Mouse (Mus musculus): ENCODE measurements around the gene Mrpl53.

The Mrpl53 gene

DNA sequence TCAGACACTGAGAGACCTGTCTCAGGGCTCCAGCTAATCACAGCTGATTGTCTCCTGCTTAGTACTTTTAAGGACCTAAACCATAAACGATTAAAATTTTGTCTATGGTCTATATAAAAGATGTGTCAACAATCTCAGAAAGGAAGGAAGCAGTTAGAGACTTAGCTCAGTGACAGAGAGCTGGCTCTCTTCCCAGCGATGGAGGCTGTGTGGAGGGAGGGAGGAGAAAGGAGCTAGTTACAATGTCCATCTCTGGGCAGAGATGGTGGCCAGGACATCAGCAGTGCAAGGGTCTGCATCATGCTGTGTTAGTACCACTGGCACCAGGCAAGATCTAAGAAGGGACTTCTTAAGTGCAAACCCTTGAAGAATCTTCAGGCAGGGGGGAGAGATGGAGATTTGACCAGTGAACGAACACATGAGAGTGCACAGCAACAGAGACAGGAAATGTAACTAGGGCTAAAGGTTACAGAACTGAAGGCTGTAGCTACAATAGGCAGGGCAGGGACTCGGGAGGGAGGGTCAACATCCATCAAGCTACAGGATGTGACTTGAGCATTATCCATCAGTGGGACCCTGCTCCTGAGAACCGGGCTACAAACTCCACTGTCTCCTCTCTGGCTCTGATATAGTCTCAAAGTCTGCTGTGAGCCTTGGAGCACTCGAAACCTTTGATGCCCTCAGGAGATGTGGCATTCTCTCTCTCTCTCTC is 16.3 kb upstream of the Mrpl53 start:
- no peak for DNase-seq (ENCODE audit: low read depth, low spot score)

DNA sequence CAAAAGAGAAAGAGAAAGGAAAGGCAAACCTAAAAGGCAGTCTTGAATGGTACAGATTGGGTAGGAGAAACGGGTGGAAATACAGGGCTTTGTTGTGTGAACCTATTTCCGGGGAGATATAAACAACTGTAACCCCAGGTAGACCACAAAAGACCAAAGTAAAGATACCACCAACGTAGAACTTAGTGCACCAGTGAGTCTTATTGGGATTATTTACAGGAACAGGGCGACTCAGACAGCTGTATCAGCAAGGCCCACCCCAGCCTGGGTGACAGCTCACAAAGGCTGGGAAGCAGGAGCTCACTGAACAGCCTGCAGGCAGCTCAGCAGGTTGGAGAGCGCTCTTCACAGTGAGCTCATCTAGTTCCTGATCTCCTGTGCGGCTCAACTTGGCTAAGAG is 12.9 kb upstream of the Mrpl53 start:
- no peak for DNase-seq (ENCODE audit: low read depth, low spot score)

DNA sequence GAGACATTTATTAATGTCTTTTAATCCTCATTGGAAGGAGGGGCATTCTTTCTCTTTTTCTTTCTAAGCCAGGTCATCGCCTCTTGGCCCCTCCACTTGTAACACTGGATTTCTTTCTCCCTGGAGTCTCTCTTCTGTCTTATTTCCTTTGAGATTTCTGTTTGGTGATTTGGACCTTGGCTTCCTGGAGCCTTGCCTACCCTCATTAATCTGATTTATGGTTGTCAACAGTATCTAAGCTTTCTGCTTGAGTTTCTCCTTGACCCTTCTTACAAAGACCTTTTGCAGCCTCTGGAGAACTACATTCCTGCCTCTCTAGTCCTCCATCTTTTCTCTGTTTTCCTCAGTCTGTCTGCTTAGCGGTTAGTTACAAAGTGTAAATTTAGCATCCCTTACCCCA is 10.4 kb upstream of the Mrpl53 start:
- DNase-seq (ENCODE audit: low read depth, low spot score) = no peak

DNA sequence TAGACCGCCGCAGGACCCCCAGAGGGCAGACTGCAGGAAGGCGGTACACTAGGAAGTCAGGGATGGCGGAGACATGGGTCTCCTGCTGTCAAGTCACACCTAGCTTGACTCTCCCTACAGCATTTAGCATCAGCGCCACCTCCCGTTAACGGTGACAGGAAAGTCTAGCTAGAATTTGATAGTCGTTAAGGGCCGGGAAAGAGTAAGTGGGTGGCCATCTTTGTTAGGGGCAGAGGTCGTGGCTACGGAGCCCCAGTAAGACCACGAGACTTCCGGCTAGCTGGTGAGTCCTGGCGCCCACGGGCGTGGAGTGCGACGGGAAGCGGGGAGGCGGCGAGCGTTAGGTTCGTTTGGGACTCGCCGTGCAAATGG is 7.5 kb upstream of the Mrpl53 start, which contains the start of the genes Ccdc142 and Gm42688:
Gene Ccdc142 (plus strand): TSS at position 286 of the 372 bp plus-strand sequence.
Gene Gm42688 (plus strand): TSS at position 302 of the 372 bp plus-strand sequence.
- peak; percentile 92 for DNase-seq (ENCODE audit: low read depth, low spot score)

DNA sequence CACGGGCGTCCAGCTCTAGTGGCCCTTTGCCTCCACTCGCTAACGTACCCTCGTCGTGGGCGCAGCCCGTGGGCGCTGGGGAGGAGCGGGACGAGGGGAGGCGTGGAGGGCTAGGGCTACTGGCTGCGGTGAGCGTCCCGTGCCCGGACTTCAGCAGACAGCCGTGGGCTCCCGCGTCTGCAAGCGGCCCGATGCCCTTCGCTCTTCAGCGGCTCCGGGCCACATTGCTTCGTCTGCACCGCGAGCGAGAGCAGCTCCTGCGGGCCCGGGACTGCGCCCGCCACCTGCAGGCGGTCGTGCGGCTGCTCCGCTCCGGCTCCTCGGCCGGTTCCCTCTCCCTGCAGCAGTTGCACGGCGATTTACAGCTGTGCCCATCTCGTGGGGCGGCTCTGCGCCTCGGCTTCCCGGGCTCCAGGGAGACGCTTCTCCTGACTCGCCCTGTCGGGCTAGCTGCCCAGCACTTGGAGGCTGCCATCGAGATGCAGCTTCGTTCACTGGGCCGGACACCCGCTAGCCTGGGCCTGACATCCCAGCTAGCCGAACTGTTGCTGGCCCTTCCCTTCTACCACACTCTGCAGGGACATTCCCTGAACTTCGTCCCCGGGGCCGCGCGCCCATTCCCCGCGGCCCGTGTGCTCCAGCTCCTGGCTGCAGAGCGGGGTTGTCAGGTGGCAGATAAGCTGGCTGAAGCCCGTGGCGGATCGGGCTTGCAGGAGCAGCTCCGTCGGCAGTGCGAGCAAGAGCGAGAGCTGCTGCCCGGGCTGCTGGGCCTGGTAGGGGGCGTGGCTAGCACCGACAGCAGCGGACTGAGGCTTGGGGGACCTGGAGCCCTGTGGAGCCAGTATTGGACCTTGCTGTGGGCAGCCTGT is 6.9 kb upstream of the Mrpl53 start:
- DNase-seq (ENCODE audit: low read depth, low spot score) = no peak

DNA sequence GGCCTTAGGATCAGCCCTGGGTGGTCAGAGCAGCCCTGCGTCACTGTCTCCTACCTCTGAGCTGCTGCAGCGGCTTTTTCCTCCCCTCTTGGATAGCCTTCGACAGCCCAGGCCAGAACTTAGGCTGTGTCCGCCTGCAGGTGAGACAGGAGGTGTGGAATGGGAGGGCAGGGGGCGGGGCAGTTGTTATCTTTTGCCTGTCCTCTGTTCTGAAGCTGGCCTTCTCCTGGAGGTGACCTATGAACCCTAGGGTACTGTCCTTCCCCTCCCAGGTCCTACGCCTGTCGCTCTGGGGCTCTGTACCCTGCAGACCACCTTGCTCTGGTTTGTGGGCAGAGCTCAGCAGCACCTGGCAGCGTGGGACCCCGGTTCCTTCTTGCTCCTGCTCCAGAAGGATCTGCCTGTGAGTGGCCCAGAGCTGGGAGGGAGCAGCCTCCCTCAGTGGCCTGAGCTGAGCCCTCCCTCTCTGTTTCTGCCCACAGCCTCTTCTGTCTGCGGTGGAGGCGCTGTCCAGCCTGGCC is 5.7 kb upstream of the Mrpl53 start:
- no peak for DNase-seq (ENCODE audit: low read depth, low spot score)

DNA sequence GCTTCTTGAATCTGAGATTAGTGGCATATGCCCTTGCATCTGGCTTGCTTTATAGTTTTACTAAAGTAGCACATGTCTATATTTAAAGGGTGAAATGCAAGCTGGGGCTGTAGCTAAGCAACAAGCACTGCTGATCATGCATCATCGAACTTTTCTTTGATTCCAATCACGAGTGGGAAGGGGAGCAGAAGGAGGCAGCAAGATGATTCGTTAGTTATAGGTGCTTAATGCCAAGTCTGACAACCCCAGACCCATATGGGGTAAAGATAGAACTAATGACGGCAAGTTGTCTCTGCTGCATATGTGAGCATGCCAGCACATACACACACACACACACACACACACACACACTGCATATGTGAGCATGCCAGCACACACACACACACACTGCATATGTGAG is 4.7 kb upstream of the Mrpl53 start:
- DNase-seq (ENCODE audit: low read depth, low spot score) = no peak

DNA sequence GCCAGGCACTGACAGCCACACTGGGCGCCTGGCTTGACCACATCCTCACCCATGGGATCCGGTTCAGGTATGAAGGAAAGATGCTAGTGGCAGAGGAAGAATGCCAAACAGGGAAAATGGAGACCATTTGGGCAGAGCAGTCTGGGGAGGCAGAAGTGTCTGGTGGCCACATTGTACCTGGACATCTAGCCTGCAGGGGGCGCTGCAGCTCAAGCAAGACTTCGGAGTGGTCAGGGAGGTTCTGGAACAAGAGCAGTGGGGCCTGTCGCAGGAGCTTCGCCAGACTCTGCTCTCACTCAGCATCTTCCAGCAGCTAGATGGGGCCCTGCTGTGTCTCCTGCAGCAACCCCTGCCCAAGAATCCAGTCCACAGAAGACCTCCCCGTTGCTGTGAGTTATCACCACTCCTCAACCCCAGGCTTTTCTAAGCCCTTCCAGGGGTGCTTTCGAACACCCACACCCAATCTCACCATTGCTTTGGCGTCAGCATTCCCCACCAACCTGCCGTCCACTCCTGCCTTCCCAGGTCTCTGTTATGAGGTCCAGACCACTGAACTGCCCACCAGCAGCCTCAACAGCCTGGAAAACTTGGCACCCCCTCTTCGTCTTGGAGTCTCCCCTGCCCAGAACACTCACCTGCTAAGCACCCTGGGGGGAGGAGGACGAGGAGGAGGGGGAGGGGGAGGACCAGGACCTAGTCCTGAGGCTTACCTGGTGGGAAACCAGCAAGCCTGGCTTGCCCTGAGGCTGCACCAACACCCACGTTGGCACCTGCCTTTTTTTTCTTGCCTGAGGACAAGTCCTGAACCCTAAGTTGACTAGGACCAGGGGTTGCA is 1.1 kb upstream of the Mrpl53 start:
- peak; percentile 87 for DNase-seq (ENCODE audit: low read depth, low spot score)

DNA sequence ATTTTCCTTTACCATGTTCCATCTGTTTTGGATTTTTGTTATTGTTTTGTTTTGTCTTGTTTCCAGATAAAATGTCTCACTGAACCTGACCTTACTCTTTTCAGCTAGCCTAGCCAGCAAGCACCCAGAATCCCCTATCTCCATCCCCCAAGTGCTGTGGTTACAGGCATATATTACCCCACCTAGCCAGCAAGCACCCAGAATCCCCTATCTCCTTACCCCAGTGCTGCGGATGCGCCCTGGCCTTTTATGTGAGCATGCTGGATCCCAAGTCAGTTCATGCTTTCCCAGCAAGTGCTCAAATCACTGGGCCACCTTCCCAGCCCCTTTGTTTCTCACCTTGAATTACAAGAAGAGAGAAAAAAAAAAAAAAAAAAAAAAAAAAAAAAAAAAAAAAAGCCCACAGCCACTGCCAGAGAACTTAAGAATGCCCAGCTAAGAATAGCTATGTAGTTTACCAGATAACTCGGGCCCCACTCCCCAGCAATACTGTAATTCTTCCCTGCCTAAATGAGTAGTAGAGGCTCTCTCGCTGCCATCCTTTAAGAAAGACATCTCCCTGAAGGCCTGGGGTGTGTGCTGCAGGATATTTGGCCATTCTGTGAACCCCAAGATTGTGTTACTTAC is 2.8 kb downstream of the Mrpl53 start:
- no peak for DNase-seq (ENCODE audit: low read depth, low spot score)

DNA sequence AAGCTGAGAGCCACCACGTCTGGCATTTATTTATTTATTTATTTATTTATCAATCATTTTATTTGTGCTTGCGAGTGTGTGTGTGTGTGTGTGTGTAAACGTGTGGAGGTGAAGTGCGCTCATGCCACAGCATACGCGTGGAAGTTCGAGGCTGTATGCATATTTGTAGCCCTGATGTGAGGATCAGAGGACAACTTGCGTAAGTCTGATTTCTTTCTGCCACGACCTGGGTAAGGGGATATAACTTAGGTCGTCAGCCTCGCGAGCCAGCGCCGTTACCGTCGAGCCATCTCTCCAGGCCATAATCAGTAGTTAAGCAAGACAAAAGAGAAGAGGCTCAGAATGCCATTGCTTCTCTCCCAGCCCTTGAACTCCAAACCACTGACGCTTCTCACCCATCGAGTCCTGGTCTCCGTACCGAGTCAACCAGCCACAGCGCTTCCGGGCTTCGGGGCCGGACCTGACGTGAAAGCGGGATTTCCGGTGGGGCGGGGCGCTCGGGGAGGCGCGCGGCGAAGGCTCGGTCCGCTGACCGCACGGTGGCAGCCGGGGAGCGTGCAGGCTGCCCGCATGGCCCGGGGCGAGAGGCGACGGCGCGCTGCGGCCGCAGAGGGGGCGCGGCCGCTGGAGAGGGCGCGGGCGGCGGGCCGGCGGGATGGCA is 6.3 kb downstream of the Mrpl53 start, which contains the start of gene Mogs:
Gene Mogs (plus strand): TSS at position 486 of the 661 bp plus-strand sequence.
- DNase-seq (ENCODE audit: low read depth, low spot score) = peak; percentile 74

DNA sequence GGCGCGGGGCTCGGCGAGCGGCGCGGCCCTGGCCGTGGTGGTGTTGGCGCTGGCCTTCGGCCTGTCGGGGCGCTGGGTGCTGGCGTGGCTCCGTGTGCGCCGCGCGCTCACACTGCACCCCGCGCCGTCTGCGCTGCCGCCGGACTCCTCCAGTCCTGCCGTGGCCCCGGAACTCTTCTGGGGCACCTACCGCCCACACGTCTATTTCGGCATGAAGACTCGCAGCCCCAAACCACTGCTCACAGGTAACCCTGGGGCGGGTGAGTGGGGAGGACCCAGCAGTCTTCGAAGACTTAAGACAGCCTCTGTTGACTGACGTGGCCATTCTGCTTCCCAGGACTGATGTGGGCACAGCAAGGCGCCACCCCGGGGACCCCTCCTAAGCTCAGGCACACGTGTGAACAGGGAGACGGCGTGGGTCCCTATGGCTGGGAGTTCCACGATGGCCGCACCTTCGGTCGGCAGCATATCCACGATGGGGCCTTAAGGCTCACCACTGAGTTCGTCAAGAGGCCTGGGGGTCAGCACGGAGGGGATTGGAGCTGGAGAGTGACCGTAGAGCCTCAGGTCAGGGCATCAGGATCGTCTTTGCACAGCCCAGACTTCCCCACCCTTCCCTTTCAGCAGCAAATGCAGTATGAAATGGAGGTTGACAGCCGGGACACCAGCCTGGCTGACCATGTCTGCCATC is 7.0 kb downstream of the Mrpl53 start:
- peak; percentile 46 for DNase-seq (ENCODE audit: low read depth, low spot score)

DNA sequence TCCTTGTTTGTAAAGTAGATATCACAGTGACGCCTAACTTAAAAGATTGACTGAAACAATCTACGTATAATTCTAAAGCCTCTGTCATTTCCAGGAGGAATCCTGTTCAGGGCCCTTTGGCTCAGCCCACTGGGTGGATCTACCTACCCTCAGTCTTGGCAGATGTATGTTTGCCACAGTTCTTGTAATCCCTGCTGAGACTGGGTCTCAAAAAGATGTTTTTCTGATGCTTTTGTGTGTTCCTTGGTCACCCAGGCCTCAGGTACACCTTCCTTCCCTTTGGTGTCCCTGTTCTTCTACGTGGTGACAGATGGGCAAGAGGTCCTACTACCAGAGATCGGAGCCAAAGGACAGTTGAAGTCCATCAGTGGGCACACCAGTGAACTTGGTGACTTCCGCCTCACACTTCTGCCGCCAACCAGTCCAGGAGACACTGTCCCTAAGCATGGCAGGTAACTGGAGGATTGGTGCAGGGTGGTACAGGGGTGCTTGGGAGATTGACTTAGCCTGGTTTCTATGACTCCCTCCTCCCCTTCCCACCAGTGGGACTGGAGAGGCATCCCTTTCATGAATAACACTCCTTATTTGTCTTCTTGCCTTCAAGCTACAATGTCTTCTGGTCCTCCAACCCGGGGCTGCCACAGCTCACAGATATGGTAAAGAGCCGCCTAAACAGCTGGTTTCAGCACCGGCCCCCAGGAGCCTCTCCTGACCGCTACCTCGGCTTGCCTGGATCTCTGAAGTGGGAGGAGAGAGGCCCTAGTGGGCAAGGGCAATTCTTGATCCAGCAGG is 7.7 kb downstream of the Mrpl53 start:
- no peak for DNase-seq (ENCODE audit: low read depth, low spot score)

DNA sequence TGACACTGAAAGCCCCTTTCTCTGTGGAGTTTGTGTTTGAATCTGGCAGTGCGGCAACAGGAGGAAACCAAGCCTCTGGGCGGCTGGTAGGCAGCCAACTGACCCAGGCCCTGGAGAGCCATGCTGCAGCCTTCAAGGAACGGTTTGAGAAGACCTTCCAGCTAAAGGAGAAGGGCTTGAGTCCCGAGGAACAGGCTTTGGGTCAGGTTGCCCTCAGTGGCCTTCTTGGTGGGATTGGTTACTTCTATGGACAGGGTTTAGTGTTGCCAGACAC is 8.3 kb downstream of the Mrpl53 start:
- DNase-seq (ENCODE audit: low read depth, low spot score) = no peak

DNA sequence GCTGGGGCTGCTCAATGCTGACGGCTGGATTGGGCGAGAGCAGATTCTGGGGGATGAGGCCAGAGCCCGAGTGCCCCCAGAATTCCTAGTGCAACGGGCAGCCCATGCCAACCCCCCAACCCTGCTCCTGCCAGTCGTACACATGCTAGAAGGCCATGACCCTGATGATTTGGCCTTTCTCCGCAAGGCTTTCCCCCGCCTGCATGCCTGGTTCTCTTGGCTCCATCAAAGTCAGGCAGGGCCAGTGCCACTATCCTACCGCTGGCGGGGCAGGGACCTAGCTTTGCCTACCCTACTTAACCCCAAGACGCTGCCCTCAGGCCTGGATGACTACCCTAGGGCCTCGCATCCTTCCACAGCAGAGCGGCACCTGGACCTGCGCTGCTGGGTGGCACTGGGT is 8.8 kb downstream of the Mrpl53 start:
- DNase-seq (ENCODE audit: low read depth, low spot score) = no peak

DNA sequence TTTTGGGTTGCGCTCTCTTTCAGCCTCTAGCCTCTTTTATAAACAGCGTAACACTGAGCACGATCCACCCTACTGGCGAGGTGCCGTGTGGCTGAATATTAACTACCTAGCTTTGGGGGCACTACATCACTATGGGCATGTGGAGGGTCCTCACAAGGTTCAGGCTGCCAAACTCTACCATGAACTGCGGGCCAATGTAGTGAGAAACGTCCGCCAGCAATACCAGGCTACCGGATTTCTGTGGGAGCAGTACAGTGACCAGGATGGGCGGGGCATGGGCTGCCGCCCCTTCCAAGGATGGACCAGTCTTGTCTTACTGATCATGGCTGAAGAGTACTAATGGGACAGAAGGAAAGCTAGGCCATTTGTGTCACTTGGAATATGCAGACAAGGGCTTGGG is 9.5 kb downstream of the Mrpl53 start:
- no peak for DNase-seq (ENCODE audit: low read depth, low spot score)

DNA sequence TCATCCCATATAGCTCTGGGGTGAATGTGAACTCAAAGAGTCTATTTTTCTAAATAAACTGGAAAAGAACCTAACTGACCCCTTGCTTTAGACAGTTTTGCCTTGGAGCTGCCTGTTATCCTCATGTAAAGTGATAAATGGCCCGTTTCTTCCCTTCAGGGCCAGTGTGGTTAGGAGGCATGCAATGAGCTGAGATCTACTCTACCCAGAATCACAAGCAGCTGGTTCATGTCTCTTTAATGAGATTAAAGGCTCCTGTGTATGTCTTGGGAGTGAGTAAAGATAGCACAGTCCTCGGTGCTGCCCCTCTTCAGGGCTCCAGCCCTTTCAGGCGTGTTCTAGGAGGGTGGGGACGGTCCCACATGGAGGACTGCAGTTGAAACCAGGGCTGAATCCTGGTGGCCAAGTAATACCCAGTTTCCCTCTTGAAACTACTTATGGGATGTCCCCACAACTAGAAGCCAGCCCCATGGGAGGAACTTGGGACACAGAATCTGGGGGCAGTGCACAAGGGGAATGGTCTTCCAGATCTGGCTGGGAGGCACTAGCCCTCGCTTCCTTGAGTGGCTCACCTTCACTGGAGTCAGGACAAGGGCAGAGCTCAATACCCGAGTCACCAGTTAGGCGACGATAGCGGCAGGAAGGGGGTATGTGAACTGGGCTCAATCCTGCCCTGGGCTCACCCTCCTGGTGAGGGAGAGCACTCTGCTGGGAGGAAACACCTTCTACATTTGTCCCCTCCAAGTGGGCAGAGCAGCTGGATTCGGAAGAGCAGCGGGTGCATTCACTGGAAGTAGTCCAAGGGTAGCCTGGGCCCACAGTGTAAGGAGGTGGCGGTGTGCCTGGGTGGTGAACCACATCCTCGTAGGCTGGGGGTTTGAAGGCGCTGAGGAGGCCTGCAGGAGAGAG is 10.2 kb downstream of the Mrpl53 start:
- DNase-seq (ENCODE audit: low read depth, low spot score) = no peak

DNA sequence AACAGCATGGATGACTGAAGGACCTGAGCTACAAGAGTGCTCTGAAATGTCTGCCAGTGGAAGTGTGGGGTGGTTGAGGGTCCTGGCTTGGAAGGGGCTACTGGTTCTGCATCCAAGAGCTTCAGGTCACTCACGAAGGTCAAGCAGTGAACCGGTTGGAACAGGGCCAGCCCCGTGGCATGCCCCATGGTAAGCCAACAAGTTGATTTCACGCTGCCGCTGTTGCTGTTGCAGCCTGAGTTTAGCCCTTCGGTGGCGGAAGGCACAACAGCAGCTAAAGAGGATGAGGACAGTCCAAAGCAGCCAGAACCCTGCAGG is 10.9 kb downstream of the Mrpl53 start:
- no peak for DNase-seq (ENCODE audit: low read depth, low spot score)

All from R1 (cell line).